Mouse (Mus musculus): Measurements from ENCODE around the gene Flrt1.

DNA sequence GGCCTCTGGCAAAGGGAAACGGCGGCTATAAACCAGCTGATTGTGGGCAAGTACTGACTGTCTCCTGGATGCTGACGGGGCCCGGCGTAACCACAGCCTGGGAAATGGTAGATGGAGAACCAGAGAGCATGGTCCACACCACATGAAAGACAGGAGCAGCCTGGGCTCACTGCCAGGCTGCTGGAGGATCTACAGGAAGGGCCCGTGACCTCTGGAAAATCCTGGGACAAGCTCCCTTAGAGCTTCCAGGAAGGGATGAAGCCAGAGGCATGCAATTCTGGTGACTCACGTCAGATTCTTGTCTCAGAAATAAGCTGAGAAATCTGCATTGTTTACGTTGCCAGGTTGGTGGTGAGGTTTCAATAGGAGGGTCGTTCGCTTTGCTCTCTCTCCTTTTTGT, 50.8 kb downstream of the Flrt1 start:
- TF ChIP-seq CTCF (IDR thresholded peaks at IDR 0.05; ENCODE audit: low read depth, low read length), result no peak
- TF ChIP-seq POLR2A (IDR thresholded peaks at IDR 0.05; ENCODE audit: borderline replicate concordance, low read depth, low read length), result no peak

All from bone marrow macrophage, adult 2 months (primary cell).